Mouse (Mus musculus): ENCODE measurements around the gene Herpud1. TPM values are rescaled to one million over a fixed set of nuclear protein-coding genes. Genes with fewer than 3 reads are reported as not detected.

Herpud1 gene
- 159 and 160 TPM in 2 replicates for polyA plus RNA-seq (2015; fragmentation: Nextera tagmentation; extraction: Ambion mirVana)

DNA sequence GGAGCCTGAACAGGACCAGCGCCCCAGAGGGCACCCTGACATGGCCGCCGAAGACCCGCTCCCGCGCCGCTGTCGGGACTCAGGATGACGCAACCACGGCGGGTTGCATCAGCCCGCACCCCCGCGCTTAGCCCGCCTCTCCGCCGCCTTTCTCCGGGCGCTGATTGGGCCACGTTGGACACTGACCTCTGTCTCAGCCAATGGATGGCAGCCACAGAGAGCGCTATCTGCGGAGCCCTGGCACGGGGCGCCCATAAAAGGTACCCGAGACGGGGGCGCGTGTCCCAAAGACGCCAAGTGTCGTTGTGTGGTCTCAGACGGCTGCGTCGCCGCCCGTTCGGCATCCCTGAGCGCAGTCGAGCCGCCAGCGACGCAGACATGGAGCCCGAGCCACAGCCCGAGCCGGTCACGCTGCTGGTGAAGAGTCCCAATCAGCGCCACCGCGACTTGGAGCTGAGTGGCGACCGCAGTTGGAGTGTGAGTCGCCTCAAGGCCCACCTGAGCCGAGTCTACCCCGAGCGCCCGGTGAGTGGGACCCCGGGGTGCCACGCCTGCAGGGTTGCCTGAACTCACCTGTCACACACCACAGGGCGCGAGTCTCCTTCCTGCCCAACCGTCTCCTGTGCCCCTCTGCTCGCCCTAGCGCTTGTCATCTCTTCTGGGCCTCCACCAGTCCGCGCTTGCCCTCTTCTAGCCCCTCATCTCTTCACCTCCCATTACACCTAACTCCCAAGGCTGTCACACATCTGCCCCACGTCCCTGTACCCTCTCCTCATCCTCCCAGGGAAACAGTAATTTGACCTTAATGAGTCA lies at the start of gene Herpud1:
TSS of gene Herpud1 (plus strand) at position 225 of the 813 bp plus-strand sequence.

DNA sequence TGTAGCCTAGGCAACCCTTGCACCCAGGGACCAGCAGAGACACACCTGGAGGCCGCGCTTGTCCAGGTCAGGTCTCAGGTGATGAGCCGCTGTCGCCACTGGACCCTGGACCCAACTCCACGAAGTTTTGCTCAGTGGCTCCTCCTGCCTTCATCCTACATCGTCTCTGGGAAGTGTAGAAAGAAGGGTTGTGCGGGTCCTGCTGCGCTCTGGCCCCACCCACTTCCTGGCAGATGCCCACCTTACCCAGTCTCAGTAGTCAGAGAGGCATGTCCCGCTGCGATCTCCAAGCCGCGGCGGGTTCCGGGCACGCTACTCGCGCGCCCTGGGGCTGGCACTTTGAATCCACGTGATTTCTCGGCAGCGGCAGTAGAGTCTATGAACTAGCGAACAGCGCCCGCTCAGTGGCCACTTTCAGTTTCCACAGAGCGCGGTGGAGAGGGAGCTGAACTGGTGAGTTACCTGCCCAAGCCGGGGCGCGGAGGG lies 47.8 kb downstream of the Herpud1 start, which contains the start of gene Nlrc5:
TSS of gene Nlrc5 (plus strand) at position 376 of the 486 bp plus-strand sequence.

Other genes starting within 250 kb of the Herpud1 start
- not detected in 2 replicates for gene Mt4, start 249.2 kb upstream of the Herpud1 start, polyA plus RNA-seq (2015; fragmentation: Nextera tagmentation; extraction: Ambion mirVana)
- 0.52 and 0.77 TPM in 2 replicates for gene Mt3, start 233.8 kb upstream of the Herpud1 start, polyA plus RNA-seq (2015; fragmentation: Nextera tagmentation; extraction: Ambion mirVana)
- gene Mt2, start 213.8 kb upstream of the Herpud1 start, polyA plus RNA-seq (2015; fragmentation: Nextera tagmentation; extraction: Ambion mirVana), result 34.8 and 41.7 TPM in 2 replicates
- 198 and 237 TPM in 2 replicates for gene Mt1, start 207.4 kb upstream of the Herpud1 start, polyA plus RNA-seq (2015; fragmentation: Nextera tagmentation; extraction: Ambion mirVana)
- 29.5 and 36.8 TPM in 2 replicates for gene Nup93, start 171.9 kb upstream of the Herpud1 start, polyA plus RNA-seq (2015; fragmentation: Nextera tagmentation; extraction: Ambion mirVana)
- gene Slc12a3, start 57.2 kb upstream of the Herpud1 start, polyA plus RNA-seq (2015; fragmentation: Nextera tagmentation; extraction: Ambion mirVana), result 0.05 TPM in 1 of 2 replicates, not detected in the other
- gene Nlrc5, start 47.9 kb downstream of the Herpud1 start, polyA plus RNA-seq (2015; fragmentation: Nextera tagmentation; extraction: Ambion mirVana), result 0.79 and 1.3 TPM in 2 replicates
- 11.7 and 13.1 TPM in 2 replicates for gene Cpne2, start 146.6 kb downstream of the Herpud1 start, polyA plus RNA-seq (2015; fragmentation: Nextera tagmentation; extraction: Ambion mirVana)
- gene Rspry1, start 215.5 kb downstream of the Herpud1 start, polyA plus RNA-seq (2015; fragmentation: Nextera tagmentation; extraction: Ambion mirVana), result 16.6 and 17.8 TPM in 2 replicates
- 30.3 and 36.6 TPM in 2 replicates for gene Fam192a, start 215.6 kb downstream of the Herpud1 start, polyA plus RNA-seq (2015; fragmentation: Nextera tagmentation; extraction: Ambion mirVana)

Measured in urinary bladder, postnatal 0 days (tissue).